Mouse (Mus musculus) bone marrow macrophage, adult 2 months (primary cell): ENCODE results near the gene Sipa1l3.

Experiments
- CTCF ChIP-seq: IDR thresholded peaks from 2 replicates; pipeline ENCODE4 v1.5.1; 2012; ENCODE audit warnings: low read depth, mild to moderate bottlenecking, low read length, moderate library complexity
- POLR2A ChIP-seq: IDR thresholded peaks from 2 replicates; pipeline ENCODE4 v1.6.1; 2012; ENCODE audit warnings: mild to moderate bottlenecking, low read depth, low read length, borderline replicate concordance

DNA sequence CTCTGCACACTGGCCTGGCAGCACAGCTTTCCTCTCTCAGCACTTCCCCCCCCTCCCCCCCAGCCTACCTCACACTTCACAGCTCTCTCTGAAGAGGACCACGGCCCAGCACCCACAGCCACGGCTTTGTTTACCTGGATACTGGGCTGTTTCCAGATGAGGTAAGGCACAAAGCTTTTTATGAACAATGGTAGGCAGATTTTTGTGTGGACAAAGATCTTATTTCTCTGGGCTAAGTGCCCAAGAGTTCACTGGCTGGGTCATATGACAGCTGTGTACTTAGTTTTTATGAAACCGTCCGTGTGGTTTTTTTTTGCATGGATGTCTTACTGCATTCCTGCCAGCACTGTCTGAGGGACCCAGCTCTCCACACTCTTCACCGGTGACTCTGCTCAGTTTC lies 93.8 kb downstream of the Sipa1l3 start:
- TF ChIP-seq CTCF (no peak), POLR2A (no peak)
